Mouse (Mus musculus) ES-Bruce4 (cell line): Measurements from ENCODE around the gene Krtap28-13. TPM values are rescaled to one million over a fixed set of nuclear protein-coding genes. Genes with fewer than 3 reads are reported as not detected.

Source experiments
- H3K27ac ChIP-seq: 2 replicates; pipeline ENCODE4 v1.5.1; 2012; ENCODE audit warnings: low read length, inconsistent platforms; ENCODE audit not compliant: insufficient read depth
- H3K27me3 ChIP-seq: 2 replicates; pipeline ENCODE4 v1.6.1; 2012; ENCODE audit warnings: mild to moderate bottlenecking, low read length, inconsistent platforms; ENCODE audit not compliant: control insufficient read depth, poor library complexity, insufficient read depth, severe bottlenecking
- H3K36me3 ChIP-seq: 2 replicates; pipeline ENCODE4 v1.6.1; 2012; ENCODE audit warnings: inconsistent platforms, mild to moderate bottlenecking, low read length, moderate library complexity; ENCODE audit not compliant: control insufficient read depth, poor library complexity, insufficient read depth, severe bottlenecking
- H3K4me1 ChIP-seq: one replicate; pipeline ENCODE4 v1.8.1; 2011; ENCODE audit warnings: low read length; ENCODE audit not compliant: control insufficient read depth, insufficient read depth
- H3K4me3 ChIP-seq: 2 replicates; pipeline ENCODE4 v1.5.1; 2011; ENCODE audit warnings: low read depth, mild to moderate bottlenecking, low read length
- H3K9ac ChIP-seq: 2 replicates; pipeline ENCODE4 v1.6.1; 2012; ENCODE audit warnings: low read depth, mild to moderate bottlenecking, inconsistent platforms; ENCODE audit not compliant: poor library complexity, severe bottlenecking
- H3K9me3 ChIP-seq: replicated peaks from 2 replicates; pipeline ENCODE4 v1.6.1; 2012; ENCODE audit warnings: mild to moderate bottlenecking, low read length, inconsistent platforms; ENCODE audit not compliant: control insufficient read depth, poor library complexity, insufficient read depth, severe bottlenecking
- CTCF ChIP-seq: IDR thresholded peaks from one replicate; pipeline ENCODE4 v1.8.1; 2011; ENCODE audit warnings: low read depth, low read length
- EP300 ChIP-seq: IDR thresholded peaks from 2 replicates; pipeline ENCODE4 v1.6.1; 2011; ENCODE audit warnings: low read depth, low read length; ENCODE audit not compliant: insufficient read depth
- POLR2A ChIP-seq: IDR thresholded peaks from one replicate; pipeline ENCODE4 v1.8.1; 2011; ENCODE audit warnings: low read length; ENCODE audit not compliant: insufficient read depth
- polyA plus RNA-seq: library from polyadenylated mRNA; stranded (reverse); fragments of >200 nt; gene quantifications from 2 replicates; pipeline ENCODE4 v1.2.4, GENCODE M21; 2011; ENCODE audit warnings: low read depth; ENCODE audit not compliant: missing spikeins, insufficient read depth, insufficient read length

The Krtap28-13 gene
- polyA plus RNA-seq, 1 experiment, result not detected

DNA sequence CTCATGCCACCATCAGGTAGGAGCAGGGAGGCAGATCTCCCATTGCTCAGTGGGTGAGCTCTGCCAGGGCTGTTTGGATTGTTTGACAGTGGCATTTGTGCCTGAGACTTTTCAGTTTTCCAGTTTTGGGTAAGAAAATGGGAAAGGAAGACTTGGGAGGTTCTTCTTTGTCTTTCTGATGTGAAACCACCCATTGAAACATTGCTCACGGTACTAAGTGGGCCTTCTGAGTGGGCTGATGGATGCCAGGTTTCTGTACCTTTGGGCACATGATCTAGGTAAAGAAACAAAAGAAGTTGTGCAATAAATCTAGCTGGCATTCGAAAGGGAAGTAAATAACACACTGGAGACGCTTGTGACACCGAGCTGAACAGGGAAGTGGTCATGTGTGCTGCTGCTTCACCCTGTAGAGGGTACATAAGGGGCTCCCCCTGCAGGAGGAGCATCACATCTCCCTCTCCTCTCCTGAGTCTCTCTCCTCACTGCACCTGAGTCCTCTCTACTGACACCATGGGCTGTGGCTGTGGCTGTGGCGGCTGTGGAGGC lies 15.8 kb upstream of the Krtap28-13 start, which contains the start of gene Gm47969:
Gene Gm47969 (plus strand): TSS at position 51 of the 546 bp plus-strand sequence.
- no peak within 1 kb of the TSS for H3K27ac ChIP-seq
- no peaks in the 10 kb centered on the region; the same call in 1 of the 2 replicates for H3K9me3 ChIP-seq
- no peak within 1 kb of the TSS for H3K9ac ChIP-seq
- H3K4me3 ChIP-seq, result no peak within 1 kb of the TSS
- TF ChIP-seq POLR2A (no peak), EP300 (no peak), CTCF (no peak)
- no peaks in the 10 kb centered on the region for H3K27me3 ChIP-seq
- no peaks in the 10 kb centered on the region for H3K4me1 ChIP-seq
- H3K36me3 ChIP-seq, result no peaks in the 10 kb centered on the region

DNA sequence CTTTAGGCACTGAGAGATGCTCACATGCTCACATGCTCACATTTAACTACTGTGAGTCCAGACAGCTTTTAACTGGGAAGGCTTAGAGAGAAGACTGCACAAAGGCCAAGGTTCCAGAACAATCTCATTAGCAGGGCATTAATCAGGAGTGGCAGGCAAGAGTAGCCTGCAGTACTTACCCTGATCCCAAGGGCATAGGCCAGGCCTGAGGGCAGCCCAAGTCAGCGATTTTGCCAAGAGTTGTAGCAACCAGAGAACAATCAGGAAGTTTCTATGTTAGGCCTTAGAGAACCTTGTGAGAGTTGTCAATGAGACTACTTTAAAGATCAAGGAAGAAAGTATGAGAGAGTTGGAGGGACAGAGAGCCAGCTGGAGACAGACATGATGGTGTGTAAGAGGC lies 2.2 kb upstream of the Krtap28-13 start:
- no peak overlapping the region for H3K4me3 ChIP-seq
- H3K27ac ChIP-seq, result no peak overlapping the region
- no peaks in the 10 kb centered on the region for H3K36me3 ChIP-seq
- TF ChIP-seq EP300, result no peak
- no peak for TF ChIP-seq CTCF
- no peak for TF ChIP-seq POLR2A
- peaks cover 2% of the 10 kb centered on the region for H3K4me1 ChIP-seq
- H3K27me3 ChIP-seq, result no peaks in the 10 kb centered on the region
- H3K9me3 ChIP-seq, result no peaks in the 10 kb centered on the region
- no peak overlapping the region for H3K9ac ChIP-seq

DNA sequence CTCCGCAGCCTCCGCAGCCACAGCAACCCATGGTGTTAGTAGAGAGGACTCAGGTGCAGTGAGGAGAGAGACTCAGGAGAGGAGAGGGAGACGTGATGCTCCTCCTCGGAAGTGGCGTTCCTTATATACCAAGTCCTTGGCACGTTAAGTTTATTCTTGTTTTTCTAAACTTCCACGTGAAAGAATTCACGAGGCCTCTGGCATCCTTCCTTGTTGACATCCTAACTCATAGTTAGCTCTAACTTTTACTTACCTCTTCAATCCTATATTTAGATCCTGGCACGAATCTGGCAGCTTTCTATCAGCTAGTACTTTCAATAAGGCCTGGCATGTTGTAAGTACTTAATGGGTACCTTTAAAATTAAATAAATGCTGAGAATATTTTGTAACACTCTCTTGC lies 1.5 kb upstream of the Krtap28-13 start, which contains the start of gene A030005K14Rik:
Gene A030005K14Rik (minus strand): TSS at position 101 of the 400 bp plus-strand sequence.
- Histone ChIP-seq H3K9me3 (no peaks in the 10 kb centered on the region), H3K27ac (no peak within 1 kb of the TSS), H3K4me1 (peaks cover 2% of the 10 kb centered on the region), H3K9ac (no peak within 1 kb of the TSS), H3K4me3 (no peak within 1 kb of the TSS), H3K27me3 (no peaks in the 10 kb centered on the region), H3K36me3 (no peaks in the 10 kb centered on the region)
- TF ChIP-seq POLR2A (no peak), EP300 (no peak), CTCF (no peak)

DNA sequence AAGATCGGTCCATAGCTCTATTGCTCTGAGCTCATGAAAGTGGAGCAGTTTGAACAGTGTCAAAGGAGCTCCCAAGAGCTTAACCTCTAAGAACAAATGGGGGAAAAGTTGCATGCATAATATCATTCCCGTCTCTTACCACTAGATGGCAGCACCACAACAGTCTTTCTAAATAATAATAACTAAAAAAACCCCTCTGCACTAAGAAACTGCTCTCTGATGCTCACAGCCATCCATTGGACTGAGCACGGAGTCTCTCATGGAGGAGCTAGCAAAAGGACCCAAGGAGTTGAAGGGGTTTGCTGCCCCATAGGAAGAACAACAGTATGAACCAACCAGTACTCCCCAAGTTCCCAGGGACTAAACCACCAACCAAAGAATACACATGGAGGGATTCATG lies 4.1 kb downstream of the Krtap28-13 start:
- Histone ChIP-seq H3K9me3 (no peaks in the 10 kb centered on the region), H3K27me3 (no peaks in the 10 kb centered on the region), H3K9ac (no peak overlapping the region), H3K27ac (no peak overlapping the region), H3K36me3 (no peaks in the 10 kb centered on the region), H3K4me3 (no peak overlapping the region), H3K4me1 (peaks cover 2% of the 10 kb centered on the region)
- TF ChIP-seq CTCF (no peak), POLR2A (no peak)

DNA sequence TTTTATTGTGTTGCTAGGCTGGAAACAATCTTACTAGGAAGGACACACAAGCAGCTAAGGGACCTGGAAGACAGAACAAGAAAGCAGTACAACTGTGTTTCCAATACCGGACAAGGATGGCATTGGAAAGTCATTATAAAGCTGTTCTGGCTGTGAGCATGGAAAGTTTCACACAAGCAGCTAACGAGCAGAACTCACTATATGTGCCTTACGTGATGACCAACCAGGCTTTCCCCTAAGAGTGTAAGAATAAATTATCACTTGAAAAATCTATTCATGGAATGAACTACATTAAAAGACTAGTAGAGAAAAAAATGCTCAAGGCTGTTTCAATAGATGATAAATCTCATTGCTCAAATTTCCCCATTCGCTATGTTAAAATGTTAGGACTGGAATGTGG lies 5.8 kb downstream of the Krtap28-13 start:
- H3K9ac ChIP-seq, result no peak overlapping the region
- no peaks in the 10 kb centered on the region for H3K27me3 ChIP-seq
- no peak for TF ChIP-seq CTCF
- TF ChIP-seq POLR2A, result no peak
- H3K4me1 ChIP-seq, result no peaks in the 10 kb centered on the region
- H3K4me3 ChIP-seq, result no peak overlapping the region
- no peaks in the 10 kb centered on the region for H3K9me3 ChIP-seq
- no peak overlapping the region for H3K27ac ChIP-seq
- no peaks in the 10 kb centered on the region for H3K36me3 ChIP-seq

DNA sequence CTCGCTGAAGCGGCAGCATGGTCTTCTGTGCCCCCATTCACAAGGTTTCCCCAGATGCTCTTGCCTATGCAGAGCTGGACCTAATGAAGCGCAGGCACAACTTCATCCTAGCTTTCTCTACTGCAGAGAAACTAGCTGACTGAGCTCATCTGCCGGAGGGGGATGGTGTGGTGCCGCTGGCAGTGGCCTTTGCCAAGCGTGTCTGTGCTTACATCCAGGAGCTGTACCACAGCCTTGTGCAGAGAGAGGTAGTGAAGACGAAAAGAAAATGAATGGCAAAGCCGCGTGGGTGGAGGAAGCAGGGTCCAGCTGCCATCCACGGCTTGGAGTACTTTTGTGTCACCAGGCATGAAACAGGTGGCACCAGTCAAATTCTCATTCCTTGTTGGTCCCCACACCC lies 6.5 kb downstream of the Krtap28-13 start:
- Histone ChIP-seq H3K27me3 (no peaks in the 10 kb centered on the region), H3K4me1 (no peaks in the 10 kb centered on the region), H3K4me3 (no peak overlapping the region), H3K9me3 (no peaks in the 10 kb centered on the region), H3K9ac (no peak overlapping the region), H3K36me3 (no peaks in the 10 kb centered on the region), H3K27ac (no peak overlapping the region)
- no peak for TF ChIP-seq POLR2A
- no peak for TF ChIP-seq EP300
- no peak for TF ChIP-seq CTCF
